Mouse (Mus musculus): ENCODE data around the gene Laptm4a.
"Not testable (repeated sequence)": the region's sequence is repeated elsewhere in the genome, so short reads cannot be mapped to it uniquely, and the experiment has no call there.

The Laptm4a gene

GRCm38 (mm10) chr12:8912860-8913685 is 8.4 kb upstream of the Laptm4a start:
- no peak for DNase-seq (ENCODE audit: low spot score)

GRCm38 (mm10) chr12:8913701-8914340 is 7.6 kb upstream of the Laptm4a start:
- no peak for DNase-seq (ENCODE audit: low spot score)

- peak; percentile 75 for DNase-seq (ENCODE audit: low spot score)
Observed at GRCm38 (mm10) chr12:8916378-8916777, 5.1 kb upstream of the Laptm4a start.

- no peak for DNase-seq (ENCODE audit: low spot score)
Observed at GRCm38 (mm10) chr12:8919231-8919630, 2.2 kb upstream of the Laptm4a start.

- no peak for DNase-seq (ENCODE audit: low spot score)
Observed at GRCm38 (mm10) chr12:8920996-8921393, 469 bp upstream of the Laptm4a start.

- DNase-seq (ENCODE audit: low spot score), result no peak
Observed at GRCm38 (mm10) chr12:8922369-8923124, 1.1 kb downstream of the Laptm4a start.

GRCm38 (mm10) chr12:8923125-8923410 is 1.6 kb downstream of the Laptm4a start:
- DNase-seq (ENCODE audit: low spot score), result no peak

- DNase-seq (ENCODE audit: low spot score), result no peak
Observed at GRCm38 (mm10) chr12:8923603-8924002, 2.1 kb downstream of the Laptm4a start.

GRCm38 (mm10) chr12:8927652-8928051 is 6.2 kb downstream of the Laptm4a start:
- no peak for DNase-seq (ENCODE audit: low spot score)

- DNase-seq (ENCODE audit: low spot score), result no peak
Observed at GRCm38 (mm10) chr12:8928766-8929165, 7.3 kb downstream of the Laptm4a start.

- DNase-seq (ENCODE audit: low spot score), result no peak
Observed at GRCm38 (mm10) chr12:8931083-8931482, 9.6 kb downstream of the Laptm4a start.

GRCm38 (mm10) chr12:8935349-8935748 is 13.9 kb downstream of the Laptm4a start:
- no peak for DNase-seq (ENCODE audit: low spot score)

- DNase-seq (ENCODE audit: low spot score), result not testable (repeated sequence)
Observed at GRCm38 (mm10) chr12:8936210-8936609, 14.7 kb downstream of the Laptm4a start.

GRCm38 (mm10) chr12:8939490-8939889 is 18.0 kb downstream of the Laptm4a start:
- DNase-seq (ENCODE audit: low spot score), result no peak

GRCm38 (mm10) chr12:8940011-8941005 is 18.8 kb downstream of the Laptm4a start:
- no peak for DNase-seq (ENCODE audit: low spot score)

GRCm38 (mm10) chr12:8941131-8941615 is 19.7 kb downstream of the Laptm4a start:
- DNase-seq (ENCODE audit: low spot score), result no peak

- no peak for DNase-seq (ENCODE audit: low spot score)
Observed at GRCm38 (mm10) chr12:8941699-8942392, 20.4 kb downstream of the Laptm4a start.

- no peak for DNase-seq (ENCODE audit: low spot score)
Observed at GRCm38 (mm10) chr12:8947163-8947562, 25.7 kb downstream of the Laptm4a start.

GRCm38 (mm10) chr12:8947714-8948464 is 26.4 kb downstream of the Laptm4a start, which contains the start of gene Matn3:
Gene Matn3 (plus strand): TSS chr12:8947929.
- DNase-seq (ENCODE audit: low spot score), result peak; percentile 70

GRCm38 (mm10) chr12:8953136-8953535 is 31.7 kb downstream of the Laptm4a start:
- DNase-seq (ENCODE audit: low spot score), result no peak
